Mouse (Mus musculus): ENCODE measurements at regions not wholly inside any gene's neighbourhood (a gene's known extent, or its start where the extent isn't known, plus 50 kb on each side); places are given as distances from the start of the nearest gene placed in this dataset.
"Not testable (repeated sequence)": the region's sequence is repeated elsewhere in the genome, so short reads cannot be mapped to it uniquely, and the experiment has no call there.

DNA sequence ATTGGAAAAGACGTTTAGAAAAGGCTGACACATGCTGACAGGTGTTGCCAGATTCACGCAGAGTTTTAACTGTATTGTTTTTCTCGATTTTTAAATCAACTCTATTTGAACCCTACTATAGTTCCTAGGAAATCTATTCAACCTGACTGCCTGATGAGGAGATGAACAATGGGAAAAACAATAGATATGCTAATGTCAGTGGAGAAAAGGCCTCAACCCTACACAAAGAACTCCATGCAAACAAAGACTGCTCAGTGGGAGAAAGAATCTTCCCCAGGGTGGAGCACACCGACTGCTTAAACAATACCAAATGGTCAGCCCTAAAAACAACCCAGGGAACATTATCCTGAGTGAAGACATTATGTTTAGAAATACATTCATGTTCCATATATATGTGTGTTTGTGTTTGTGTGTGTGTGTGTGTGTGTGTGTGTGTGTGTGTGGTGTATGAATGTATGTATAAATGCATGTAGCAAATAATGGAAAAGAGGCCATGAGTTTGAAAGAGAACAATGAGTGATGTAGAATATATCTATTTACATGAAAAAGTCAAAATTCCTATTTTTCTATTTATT is 204.1 kb upstream of the Zfp804a start:
- peak; percentile 33 for DNase-seq (ENCODE audit: low spot score)

DNA sequence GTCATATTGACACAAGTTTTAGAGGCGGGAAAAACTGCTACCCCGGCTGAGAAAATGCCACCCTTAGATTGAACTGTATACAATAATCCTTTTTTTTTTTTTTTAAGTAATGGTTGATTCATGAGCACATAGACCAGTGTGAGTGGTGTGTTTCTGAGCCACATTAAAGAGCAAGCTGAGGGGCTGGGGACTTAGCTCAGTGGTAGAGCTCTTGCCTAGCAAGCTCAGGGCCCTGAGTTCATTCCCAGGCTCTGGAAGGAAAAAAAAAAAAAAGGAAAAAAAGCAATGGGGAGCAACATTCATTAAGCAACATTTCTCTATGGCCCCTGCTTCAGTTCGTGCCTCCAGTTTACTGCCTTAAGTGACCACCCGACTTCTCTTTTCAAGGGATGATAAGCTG is 203.1 kb upstream of the Zfp804a start:
- no peak for DNase-seq (ENCODE audit: low spot score)

DNA sequence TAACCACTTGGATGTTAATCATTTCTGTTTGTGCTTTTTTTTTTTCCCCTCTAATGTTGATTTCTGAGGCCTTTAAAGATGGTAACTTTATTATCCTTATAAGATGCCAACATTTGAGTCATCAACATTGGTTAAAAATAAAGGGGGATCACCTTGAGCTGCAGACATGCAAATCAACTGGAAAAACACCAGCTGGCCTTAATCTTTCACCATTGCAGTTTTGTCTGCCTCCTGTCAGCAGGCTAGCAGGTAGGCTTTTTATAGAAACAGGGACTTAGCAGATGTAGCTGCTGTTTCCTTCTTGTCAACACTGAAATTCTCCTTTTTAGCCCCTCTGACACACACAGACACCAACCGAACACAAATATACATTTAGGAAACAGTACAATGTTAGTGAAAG is 167.6 kb upstream of the Zfp804a start:
- DNase-seq (ENCODE audit: low spot score): no peak

DNA sequence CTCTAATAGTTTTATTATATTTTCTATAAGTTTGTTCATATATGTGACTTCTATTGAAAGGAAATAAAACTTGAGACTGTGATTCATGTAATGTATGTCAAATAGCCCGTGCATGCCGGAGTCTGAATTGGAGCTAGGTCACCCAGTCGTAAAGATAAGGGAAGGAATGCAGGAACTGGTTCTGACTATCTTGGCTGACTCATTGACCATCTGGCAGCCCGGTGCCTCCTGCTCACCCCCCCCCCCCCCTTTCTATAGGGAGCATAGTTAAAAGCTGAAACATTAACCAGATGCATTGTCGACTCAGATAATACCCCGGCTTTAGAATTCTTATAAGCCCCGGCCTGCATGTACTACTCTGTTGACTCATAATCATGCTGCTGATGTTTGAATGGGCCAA is 160.5 kb upstream of the Zfp804a start:
- DNase-seq (ENCODE audit: low spot score): not testable (repeated sequence)

DNA sequence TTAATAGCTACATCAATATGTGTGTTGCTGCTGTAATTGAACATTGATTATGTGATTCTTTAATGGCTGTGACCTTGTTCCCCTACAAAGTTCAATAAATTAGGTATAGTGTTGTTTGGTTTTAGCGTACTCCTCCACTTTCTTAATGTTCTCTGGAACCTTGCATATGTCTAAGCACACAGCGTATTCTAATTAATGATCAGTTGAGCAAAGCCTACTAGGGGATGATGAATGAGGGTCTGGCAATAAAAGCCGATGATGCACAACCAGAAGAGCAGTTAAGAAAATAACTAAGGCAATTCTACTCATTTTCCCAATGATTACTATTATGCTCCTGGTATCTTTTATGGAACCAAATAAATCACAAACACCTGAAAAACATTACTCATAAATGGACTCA is 113.7 kb upstream of the Zfp804a start:
- DNase-seq (ENCODE audit: low spot score): no peak

Measured in retina, embryonic 14.5 days (tissue).